ENCODE assay signal across 22 mouse cellular contexts in the genomic region with DNA sequence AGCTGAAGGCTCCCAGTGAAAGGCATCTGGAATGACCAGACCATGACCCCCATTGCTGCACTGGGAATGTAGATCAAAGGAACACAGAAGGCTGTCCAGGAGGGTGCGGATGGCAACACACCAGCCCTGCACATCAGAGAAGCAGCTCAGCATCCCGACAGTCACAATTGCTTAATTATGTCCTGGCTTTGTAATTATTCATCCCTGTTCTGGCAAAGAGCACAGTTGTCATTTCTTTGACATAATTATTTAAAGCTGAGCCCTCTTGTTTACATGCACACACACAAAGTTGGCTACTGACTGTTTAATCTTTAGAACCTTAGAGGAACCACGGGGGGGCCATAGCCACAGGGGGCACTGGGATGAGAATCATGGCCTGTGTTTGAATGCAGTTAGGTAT.
"Had no signal": no experiment of that assay in that cellular context is flagged by ENCODE, and none has a peak within 500 bp of the region (broad histone marks: within the 10 kb centered on the region; RNA-seq: fewer than 3 reads in every experiment).

No protein-coding gene starts in this region.

- H3K9me3 ChIP-seq: kidney, embryonic 15.5 days; limb, embryonic 15.5 days; neural tube, embryonic 13.5 days had no signal

- H3K4me3 ChIP-seq: kidney, embryonic 15.5 days; limb, embryonic 12.5 days; limb, embryonic 15.5 days; myocyte; neural tube, embryonic 13.5 days had no signal

- ATAC-seq: liver, postnatal 0 days had no signal

- H3K9ac ChIP-seq: kidney, embryonic 15.5 days; limb, embryonic 12.5 days; limb, embryonic 15.5 days; liver, embryonic 14.5 days; liver, postnatal 0 days; neural tube, embryonic 13.5 days had no signal

- H3K4me2 ChIP-seq: kidney, embryonic 15.5 days; limb, embryonic 12.5 days; limb, embryonic 15.5 days; liver, embryonic 11.5 days; midbrain, embryonic 11.5 days; neural tube, embryonic 13.5 days had no signal

- H3K27me3 ChIP-seq: kidney, embryonic 15.5 days; limb, embryonic 15.5 days; neural tube, embryonic 13.5 days had no signal

- H3K36me3 ChIP-seq: kidney, embryonic 15.5 days; limb, embryonic 12.5 days; limb, embryonic 15.5 days; neural tube, embryonic 13.5 days had no signal

- H3K27ac ChIP-seq: kidney, embryonic 15.5 days; limb, embryonic 12.5 days; limb, embryonic 15.5 days; liver, embryonic 14.5 days; neural tube, embryonic 13.5 days; stomach, postnatal 0 days had no signal

- DNase-seq: kidney, adult 11 months; kidney, adult 8-10 months; kidney, postnatal 10 days; kidney, postnatal 36 days; left cerebral cortex, postnatal 4 days; liver, postnatal 0 days; lung, postnatal 14 days; lung, postnatal 4 days; midbrain, embryonic 14.5 days; right cerebral cortex, adult 18-20 months; right cerebral cortex, postnatal 14 days; right cerebral cortex, postnatal 4 days; thymus, postnatal 25 days had no signal

- H3K4me1 ChIP-seq: limb, embryonic 12.5 days had no signal
